Mouse (Mus musculus): ENCODE measurements around the gene Ddx49. TPM values are rescaled to one million over a fixed set of nuclear protein-coding genes. Genes with fewer than 3 reads are reported as not detected.

Ddx49 gene
- polyA plus RNA-seq, 1 experiment from 2014 or later = 45.8 TPM

GRCm38 (mm10) chr8:70247841-70248240, 54.4 kb downstream of the Ddx49 start:
- H3K36me3 ChIP-seq = peaks cover 93% of the 10 kb centered on the region

GRCm38 (mm10) chr8:70246622-70247021, 55.7 kb downstream of the Ddx49 start:
- WGBS = 91% methylated on average over 6 of the region's 6 CpGs
- H3K4me3 ChIP-seq = no peak overlapping the region
- ATAC-seq (ENCODE audit: low FRiP score) = no peak
- H3K36me3 ChIP-seq = peaks cover 93% of the 10 kb centered on the region
- no peak overlapping the region for H3K4me2 ChIP-seq
- no peak overlapping the region for H3K9ac ChIP-seq
- no peaks in the 10 kb centered on the region for H3K27me3 ChIP-seq
- H3K9me3 ChIP-seq = no peaks in the 10 kb centered on the region
- no peak overlapping the region for H3K27ac ChIP-seq
- peaks cover 23% of the 10 kb centered on the region for H3K4me1 ChIP-seq (replicated peaks)

More at GRCm38 (mm10) chr8:70247841-70248240, 54.4 kb downstream of the Ddx49 start:
- Histone ChIP-seq H3K27ac (no peak overlapping the region), H3K4me3 (no peak overlapping the region), H3K9ac (peak overlapping the region; percentile 35; the same call in 1 of the 2 replicates), H3K4me2 (no peak overlapping the region), H3K27me3 (no peaks in the 10 kb centered on the region), H3K4me1 (replicated peaks) (peaks cover 23% of the 10 kb centered on the region), H3K9me3 (no peaks in the 10 kb centered on the region)
- 94% methylated on average over 3 of the region's 3 CpGs for WGBS
- ATAC-seq (ENCODE audit: low FRiP score) = no peak

Other genes with a start within 250 kb of the Ddx49 start
- gene Tm6sf2, start 229.6 kb downstream of the Ddx49 start, polyA plus RNA-seq (2015; fragmentation: Nextera tagmentation; extraction: Ambion mirVana) = 1.9 TPM in 2 replicates
- 0.39 and 0.75 TPM in 2 replicates for gene Hapln4, start 219.0 kb downstream of the Ddx49 start, polyA plus RNA-seq (2015; fragmentation: Nextera tagmentation; extraction: Ambion mirVana)
- gene Ncan, start 181.6 kb downstream of the Ddx49 start, polyA plus RNA-seq (2015; fragmentation: Nextera tagmentation; extraction: Ambion mirVana) = 128 and 135 TPM in 2 replicates
- 32.6 and 36.4 TPM in 2 replicates for gene Nr2c2ap, start 171.2 kb downstream of the Ddx49 start, polyA plus RNA-seq (2015; fragmentation: Nextera tagmentation; extraction: Ambion mirVana)
- 12.5 and 14.3 TPM in 2 replicates for gene Rfxank, start 163.3 kb downstream of the Ddx49 start, polyA plus RNA-seq (2015; fragmentation: Nextera tagmentation; extraction: Ambion mirVana)
- gene Borcs8, start 163.0 kb downstream of the Ddx49 start, polyA plus RNA-seq (2015; fragmentation: Nextera tagmentation; extraction: Ambion mirVana) = 53.6 and 58.2 TPM in 2 replicates
- 0.40 TPM in 2 replicates for gene Mef2b, start 162.8 kb downstream of the Ddx49 start, polyA plus RNA-seq (2015; fragmentation: Nextera tagmentation; extraction: Ambion mirVana)
- 44.3 and 52.3 TPM in 2 replicates for gene Tmem161a, start 130.1 kb downstream of the Ddx49 start, polyA plus RNA-seq (2015; fragmentation: Nextera tagmentation; extraction: Ambion mirVana)
- gene Slc25a42, start 90.2 kb downstream of the Ddx49 start, polyA plus RNA-seq (2015; fragmentation: Nextera tagmentation; extraction: Ambion mirVana) = 5.3 and 5.4 TPM in 2 replicates
- 72.1 and 81.8 TPM in 2 replicates for gene Sugp2, start 68.3 kb downstream of the Ddx49 start, polyA plus RNA-seq (2015; fragmentation: Nextera tagmentation; extraction: Ambion mirVana)
- gene Armc6, start 68.0 kb downstream of the Ddx49 start, polyA plus RNA-seq (2015; fragmentation: Nextera tagmentation; extraction: Ambion mirVana) = 79.1 and 89.7 TPM in 2 replicates
- gene Homer3, start 19.7 kb downstream of the Ddx49 start, polyA plus RNA-seq (2015; fragmentation: Nextera tagmentation; extraction: Ambion mirVana) = 47.0 TPM in 2 replicates
- gene Cope, start within 50 bp of the Ddx49 start, polyA plus RNA-seq (2015; fragmentation: Nextera tagmentation; extraction: Ambion mirVana) = 275 and 288 TPM in 2 replicates
- gene Cers1, start 13.3 kb upstream of the Ddx49 start, polyA plus RNA-seq (2015; fragmentation: Nextera tagmentation; extraction: Ambion mirVana) = 24.5 and 25.1 TPM in 2 replicates
- 1.2 and 2.6 TPM in 2 replicates for gene Gdf1, start 27.3 kb upstream of the Ddx49 start, polyA plus RNA-seq (2015; fragmentation: Nextera tagmentation; extraction: Ambion mirVana)
- gene Upf1, start 50.8 kb upstream of the Ddx49 start, polyA plus RNA-seq (2015; fragmentation: Nextera tagmentation; extraction: Ambion mirVana) = 14.4 and 15.9 TPM in 2 replicates
- gene Comp, start 71.1 kb upstream of the Ddx49 start, polyA plus RNA-seq (2015; fragmentation: Nextera tagmentation; extraction: Ambion mirVana) = 0.14 and 0.96 TPM in 2 replicates
- gene Crtc1, start 137.1 kb upstream of the Ddx49 start, polyA plus RNA-seq (2015; fragmentation: Nextera tagmentation; extraction: Ambion mirVana) = 35.6 and 37.6 TPM in 2 replicates
- 24.3 and 25.8 TPM in 2 replicates for gene Klhl26, start 174.5 kb upstream of the Ddx49 start, polyA plus RNA-seq (2015; fragmentation: Nextera tagmentation; extraction: Ambion mirVana)
- 78.5 and 78.8 TPM in 2 replicates for gene Tmem59l, start 184.9 kb upstream of the Ddx49 start, polyA plus RNA-seq (2015; fragmentation: Nextera tagmentation; extraction: Ambion mirVana)
- gene Crlf1, start 190.7 kb upstream of the Ddx49 start, polyA plus RNA-seq (2015; fragmentation: Nextera tagmentation; extraction: Ambion mirVana) = 2.2 and 2.9 TPM in 2 replicates
- 147 and 148 TPM in 2 replicates for gene Rex1bd, start 204.3 kb upstream of the Ddx49 start, polyA plus RNA-seq (2015; fragmentation: Nextera tagmentation; extraction: Ambion mirVana)
- gene Uba52, start 208.3 kb upstream of the Ddx49 start, polyA plus RNA-seq (2015; fragmentation: Nextera tagmentation; extraction: Ambion mirVana) = 715 and 758 TPM in 2 replicates
- gene Fkbp8, start 225.2 kb upstream of the Ddx49 start, polyA plus RNA-seq (2015; fragmentation: Nextera tagmentation; extraction: Ambion mirVana) = 385 and 391 TPM in 2 replicates
- 47.7 and 50.5 TPM in 2 replicates for gene Kxd1, start 225.5 kb upstream of the Ddx49 start, polyA plus RNA-seq (2015; fragmentation: Nextera tagmentation; extraction: Ambion mirVana)
- 16.3 and 17.2 TPM in 2 replicates for gene Ell, start 237.0 kb upstream of the Ddx49 start, polyA plus RNA-seq (2015; fragmentation: Nextera tagmentation; extraction: Ambion mirVana)